18 mouse cellular contexts compared by ENCODE assay signal in the genomic region with DNA sequence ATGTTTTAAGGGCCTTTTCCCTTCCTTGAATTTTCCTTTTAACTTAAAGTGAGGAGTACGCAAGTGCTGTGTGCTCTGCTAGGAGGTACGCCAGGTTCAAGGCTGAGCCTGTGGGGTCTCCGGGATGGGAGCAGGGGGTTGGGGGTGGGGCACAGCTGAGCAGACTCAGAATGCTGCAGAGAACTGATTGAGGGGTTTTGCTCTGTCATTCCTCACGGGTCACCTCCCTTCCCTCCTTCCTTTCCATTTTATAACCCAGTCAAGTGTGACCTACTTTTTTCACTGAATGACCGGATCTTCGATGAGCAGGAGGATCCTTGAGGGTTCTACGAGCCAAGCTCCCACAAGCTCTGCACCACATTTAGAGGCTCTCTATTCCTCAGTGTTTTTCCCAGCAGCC.
"Had no signal": no experiment of that assay in that cellular context is flagged by ENCODE, and none has a peak within 500 bp of the region (broad histone marks: within the 10 kb centered on the region; RNA-seq: fewer than 3 reads in every experiment).

No protein-coding gene starts in this region.

- H3K36me3 ChIP-seq: intestine, embryonic 15.5 days; limb, embryonic 13.5 days; liver, embryonic 15.5 days; lung, embryonic 15.5 days; neural tube, embryonic 12.5 days had no signal

- H3K4me1 ChIP-seq: intestine, embryonic 15.5 days; limb, embryonic 10.5 days; lung, embryonic 15.5 days had no signal

- ATAC-seq: intestine, embryonic 15.5 days; liver, embryonic 12.5 days had no signal

- H3K9ac ChIP-seq: intestine, embryonic 15.5 days; limb, embryonic 13.5 days; liver, embryonic 12.5 days; liver, embryonic 15.5 days; lung, embryonic 15.5 days; neural tube, embryonic 12.5 days had no signal

- H3K4me2 ChIP-seq: intestine, embryonic 15.5 days; limb, embryonic 13.5 days; liver, embryonic 12.5 days; liver, embryonic 15.5 days; lung, embryonic 15.5 days; midbrain, embryonic 11.5 days; neural tube, embryonic 12.5 days had no signal

- H3K27me3 ChIP-seq: intestine, embryonic 15.5 days; limb, embryonic 13.5 days; liver, embryonic 12.5 days; liver, embryonic 15.5 days; lung, embryonic 15.5 days; megakaryocyte, embryonic 14.5 days; neural tube, embryonic 12.5 days had no signal

- H3K27ac ChIP-seq: intestine, embryonic 15.5 days; limb, embryonic 10.5 days; limb, embryonic 13.5 days; liver, embryonic 12.5 days; liver, embryonic 15.5 days; lung, embryonic 15.5 days; neural tube, embryonic 12.5 days; stomach, postnatal 0 days had no signal

- H3K9me3 ChIP-seq: intestine, embryonic 15.5 days; limb, embryonic 10.5 days; limb, embryonic 13.5 days; liver, embryonic 12.5 days; liver, embryonic 15.5 days; lung, embryonic 15.5 days; neural tube, embryonic 12.5 days had no signal

- DNase-seq: kidney, adult 11 months; kidney, adult 9 months; kidney, postnatal 25 days; layer of hippocampus, postnatal 36 days; liver; lung, adult 18-20 months; lung, postnatal 10 days; lung, postnatal 36 days had no signal

- H3K4me3 ChIP-seq: intestine, embryonic 15.5 days; limb, embryonic 10.5 days; limb, embryonic 13.5 days; liver, embryonic 12.5 days; liver, embryonic 15.5 days; lung, embryonic 15.5 days; megakaryocyte, embryonic 14.5 days; neural tube, embryonic 12.5 days had no signal
